Mouse (Mus musculus): ENCODE measurements at regions not wholly inside any gene's neighbourhood (a gene's known extent, or its start where the extent isn't known, plus 50 kb on each side); places are given as distances from the start of the nearest gene placed in this dataset.

GRCm38 (mm10) chr5:50130202-50130601, 71.4 kb upstream of the Adgra3 start:
- TF ChIP-seq CTCF (IDR thresholded peaks at IDR 0.05; ENCODE audit: low read depth) (no peak), EP300 (IDR thresholded peaks at IDR 0.05; ENCODE audit: low read depth) (no peak)
